Mouse (Mus musculus) thymus, adult 2 months (tissue): ENCODE data around the gene Arid5a. TPM values are rescaled to one million over a fixed set of nuclear protein-coding genes. Genes with fewer than 3 reads are reported as not detected.

Experiments
- DNase-seq: peaks from one replicate; pipeline ENCODE4 v3.0.0; 2021
- H3K27ac ChIP-seq: fragments of 200-500 bp; 2 replicates; pipeline ENCODE4 v1.5.1; 2012; ENCODE audit warnings: low read length, control low read depth; ENCODE audit not compliant: control insufficient read depth, insufficient read depth
- H3K27me3 ChIP-seq: fragments of 200-500 bp; 2 replicates; pipeline ENCODE4 v1.6.1; 2012; ENCODE audit warnings: mild to moderate bottlenecking, low read length, moderate library complexity, mixed read lengths; ENCODE audit not compliant: control insufficient read depth, insufficient read depth
- H3K36me3 ChIP-seq: fragments of 200-500 bp; 2 replicates; pipeline ENCODE4 v1.6.1; 2012; ENCODE audit warnings: mild to moderate bottlenecking, low read length, moderate library complexity; ENCODE audit not compliant: control insufficient read depth, insufficient read depth
- H3K4me1 ChIP-seq: fragments of 200-500 bp; replicated peaks from 2 replicates; pipeline ENCODE4 v1.6.1; 2012; ENCODE audit warnings: low read length; ENCODE audit not compliant: control insufficient read depth, insufficient read depth
- H3K4me3 ChIP-seq: fragments of 200-500 bp; 2 replicates; pipeline ENCODE4 v1.5.1; 2012; ENCODE audit warnings: mild to moderate bottlenecking, low read length, control low read depth, moderate library complexity; ENCODE audit not compliant: control insufficient read depth, insufficient read depth
- CTCF ChIP-seq: fragments of 200-500 bp; IDR thresholded peaks from 2 replicates; pipeline ENCODE4 v1.5.1; 2012; ENCODE audit warnings: mild to moderate bottlenecking, control low read depth, low read length, moderate library complexity, borderline replicate concordance; ENCODE audit not compliant: control insufficient read depth, poor library complexity, insufficient read depth; ENCODE audit errors: extremely low read depth
- POLR2A ChIP-seq: fragments of 200-500 bp; IDR thresholded peaks from 2 replicates; pipeline ENCODE4 v1.6.1; 2012; ENCODE audit warnings: mild to moderate bottlenecking, low read length, control low read depth, moderate library complexity; ENCODE audit not compliant: control insufficient read depth, poor library complexity, insufficient read depth; ENCODE audit errors: extremely low read depth
- WGBS: fragments of 180-500 bp; shearing (Covaris S2); methylation state at CpG from one replicate; pipeline ENCODE4 v1.1.7; 2018; 5-methylcytosine and 5-hydroxymethylcytosine counted together
- polyA plus RNA-seq: library from polyadenylated mRNA; depleted of rRNA; stranded (reverse); fragments of >200 nt; gene quantifications from 2 replicates; pipeline ENCODE4 v1.2.3, GENCODE M21; 2012

Gene Arid5a
- polyA plus RNA-seq, 1 experiment = 57.2 TPM

DNA sequence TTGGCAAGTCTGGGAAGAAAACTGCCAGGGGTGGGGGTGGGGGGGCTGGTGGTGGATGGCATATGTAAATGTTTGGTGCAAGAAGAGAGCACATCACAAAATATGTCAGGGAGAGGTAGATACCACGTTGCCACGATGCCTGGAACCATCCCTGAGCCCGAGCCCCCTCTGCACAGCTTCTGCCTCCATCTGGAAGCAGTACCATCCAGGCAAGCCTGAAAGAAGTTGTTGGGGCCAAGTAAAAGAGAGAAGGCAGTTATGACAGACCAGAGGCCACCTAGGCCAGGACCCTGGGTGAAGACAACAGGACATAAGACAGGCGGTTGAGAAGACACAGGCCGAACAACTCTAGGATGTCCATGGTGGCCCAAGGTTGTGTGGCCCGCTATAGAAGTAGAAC lies 7.0 kb upstream of the Arid5a start:
- H3K36me3 ChIP-seq = no peaks in the 10 kb centered on the region
- H3K4me3 ChIP-seq = no peak overlapping the region
- whole genome bisulfite sequencing = 99% methylated on average over 6 of the region's 6 CpGs
- no peak for TF ChIP-seq POLR2A
- no peak for TF ChIP-seq CTCF
- H3K4me1 ChIP-seq = peaks cover 28% of the 10 kb centered on the region
- no peak overlapping the region for H3K27ac ChIP-seq
- no peak for DNase-seq
- H3K27me3 ChIP-seq = no peaks in the 10 kb centered on the region; the same call in 1 of the 2 replicates

DNA sequence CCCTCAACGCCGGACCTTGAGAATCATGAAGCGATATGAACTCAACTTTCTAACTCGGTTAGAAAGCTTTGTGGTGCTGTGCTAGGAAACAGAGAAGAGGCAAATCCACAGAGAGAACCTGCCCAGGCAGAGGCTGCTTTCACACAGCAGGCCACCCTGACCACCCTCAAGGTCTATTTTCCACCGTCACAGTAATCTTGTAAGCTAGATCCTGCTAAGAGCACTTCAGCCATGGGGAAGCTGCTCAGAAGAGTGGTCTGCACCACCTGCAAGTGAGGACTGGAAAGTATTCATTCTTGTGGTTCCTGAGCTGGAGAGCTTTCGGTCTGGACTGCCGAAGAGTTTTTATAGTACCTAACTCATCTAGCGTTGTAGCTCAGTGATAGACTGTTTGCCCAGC lies 5.3 kb upstream of the Arid5a start:
- WGBS = 64% methylated on average over 8 of the region's 8 CpGs
- no peaks in the 10 kb centered on the region; the same call in 1 of the 2 replicates for H3K27me3 ChIP-seq

DNA sequence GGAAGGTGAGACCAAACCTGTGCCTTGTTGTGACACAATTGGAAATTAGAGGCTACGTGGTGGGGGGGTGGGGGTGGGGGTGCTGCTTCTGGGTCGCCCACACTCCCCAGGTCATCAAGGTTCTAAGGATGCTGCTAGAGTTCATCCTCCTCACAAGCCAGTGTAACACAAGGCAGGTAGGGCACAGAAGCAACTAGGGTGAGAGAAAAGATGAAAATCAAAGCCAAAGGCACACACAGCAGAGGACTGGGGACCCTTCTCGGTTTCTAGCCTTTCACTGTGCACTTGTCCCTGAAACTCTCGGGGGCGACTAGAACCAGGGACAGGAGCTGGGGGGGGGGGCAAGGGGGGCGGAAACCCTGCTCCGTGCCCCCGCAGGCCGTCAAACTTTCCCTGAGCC lies 4.6 kb upstream of the Arid5a start:
- Histone ChIP-seq H3K27me3 (no peaks in the 10 kb centered on the region; the same call in 1 of the 2 replicates), H3K4me3 (no peak overlapping the region), H3K27ac (no peak overlapping the region), H3K4me1 (peaks cover 9% of the 10 kb centered on the region), H3K36me3 (no peaks in the 10 kb centered on the region)
- no peak for DNase-seq
- WGBS = 30% methylated on average over 9 of the region's 9 CpGs
- TF ChIP-seq POLR2A = no peak
- no peak for TF ChIP-seq CTCF

More for the DNA sequence above, 5.3 kb upstream of the Arid5a start:
- TF ChIP-seq POLR2A (no peak), CTCF (no peak)
- H3K36me3 ChIP-seq = no peaks in the 10 kb centered on the region
- H3K4me1 ChIP-seq = peaks cover 14% of the 10 kb centered on the region
- no peak overlapping the region for H3K4me3 ChIP-seq
- H3K27ac ChIP-seq = no peak overlapping the region
- no peak for DNase-seq

DNA sequence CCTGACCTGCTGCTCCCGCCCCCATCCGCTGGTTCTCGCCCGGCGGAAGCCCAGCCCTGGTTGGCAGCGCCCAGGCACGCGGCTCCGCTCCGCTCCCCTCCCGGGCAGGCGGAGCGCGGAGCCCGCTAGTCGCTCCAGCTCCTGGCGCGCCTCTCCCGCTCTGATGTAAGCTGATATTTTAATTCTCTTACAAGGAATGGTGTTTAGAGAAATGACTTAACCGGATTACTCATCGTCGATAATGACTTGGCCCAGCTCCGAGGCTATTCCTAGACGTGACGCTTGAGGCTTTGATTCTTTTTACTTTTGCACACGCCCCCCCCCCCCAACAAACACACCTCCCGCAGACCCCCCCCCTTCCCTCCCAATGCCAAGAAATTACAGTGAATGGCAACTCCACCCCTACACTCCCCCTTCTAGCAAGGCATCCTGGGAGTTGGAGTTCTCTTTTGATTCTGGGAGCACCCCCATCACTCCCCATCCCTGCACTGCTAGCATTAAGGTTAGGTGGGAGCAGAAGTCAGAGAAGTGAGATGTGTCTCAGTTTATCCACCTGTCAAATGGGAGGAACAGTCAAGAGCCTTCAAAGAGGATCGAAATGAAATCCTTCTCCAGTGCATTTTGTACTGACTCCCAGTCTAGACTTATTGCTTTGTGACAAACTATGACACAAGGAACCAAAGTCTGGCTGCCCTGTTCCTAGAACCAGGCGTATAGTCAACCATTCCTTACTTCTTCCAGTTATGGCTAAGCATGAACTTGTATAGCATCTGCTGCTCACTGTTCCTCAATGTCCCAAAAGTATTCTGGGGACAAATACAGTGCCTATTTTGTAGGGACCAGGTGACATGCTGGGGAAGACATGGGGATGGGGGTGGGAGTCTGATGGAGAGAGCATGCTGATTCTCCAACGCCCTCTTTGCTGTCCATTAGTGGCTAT lies 3.9 kb upstream of the Arid5a start:
- peak; percentile 46 for DNase-seq
- Histone ChIP-seq H3K27me3 (no peaks in the 10 kb centered on the region; the same call in 1 of the 2 replicates), H3K36me3 (no peaks in the 10 kb centered on the region), H3K27ac (no peak overlapping the region), H3K4me1 (peaks cover 12% of the 10 kb centered on the region), H3K4me3 (no peak overlapping the region)
- TF ChIP-seq POLR2A (no peak), CTCF (no peak)
- WGBS = 10% methylated on average over 30 of the region's 30 CpGs

DNA sequence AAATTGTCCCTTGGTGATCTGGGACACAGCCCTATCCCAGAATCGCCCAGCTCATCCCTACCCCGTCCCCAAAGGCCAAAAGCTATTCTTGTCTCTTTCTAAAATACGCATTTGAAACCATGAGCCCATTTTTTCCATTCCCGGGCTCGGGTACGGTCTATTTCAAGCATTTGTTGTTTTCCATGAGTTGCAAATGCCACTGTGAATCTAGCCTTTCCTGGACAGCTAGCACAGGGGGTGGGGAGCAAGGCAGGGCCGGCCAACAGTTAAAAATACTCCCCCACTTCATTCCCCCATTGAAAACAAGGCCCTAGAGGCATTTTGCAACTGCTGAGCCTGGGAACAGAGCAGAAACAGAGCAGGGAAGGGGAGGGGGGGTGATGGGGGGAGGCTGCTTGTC lies 2.8 kb upstream of the Arid5a start:
- H3K4me1 ChIP-seq = peaks cover 23% of the 10 kb centered on the region
- H3K27ac ChIP-seq = no peak overlapping the region
- H3K27me3 ChIP-seq = no peaks in the 10 kb centered on the region; the same call in 1 of the 2 replicates
- DNase-seq = no peak
- no peak for TF ChIP-seq CTCF
- TF ChIP-seq POLR2A = no peak
- 83% methylated on average over 7 of the region's 7 CpGs for WGBS
- H3K4me3 ChIP-seq = no peak overlapping the region
- no peaks in the 10 kb centered on the region for H3K36me3 ChIP-seq

GRCm38 (mm10) chr1:36306120-36306519 lies 1.4 kb upstream of the Arid5a start:
- peaks cover 28% of the 10 kb centered on the region for H3K4me1 ChIP-seq
- H3K27ac ChIP-seq = no peak overlapping the region
- WGBS = 94% methylated on average over 6 of the region's 6 CpGs
- H3K4me3 ChIP-seq = no peak overlapping the region
- no peaks in the 10 kb centered on the region for H3K36me3 ChIP-seq
- DNase-seq = no peak
- no peaks in the 10 kb centered on the region for H3K27me3 ChIP-seq
- no peak for TF ChIP-seq POLR2A
- TF ChIP-seq CTCF = no peak
